In genomic region chr4:88338130-88338529, GRCm38 (mm10) we compare ENCODE assay signal across 16 mouse cellular contexts.
DNase-seq lines count a peak whose midpoint lies in the region; ATAC-seq and TF ChIP-seq lines count a peak whose summit lies in the region.
"Had no signal": no experiment of that assay in that cellular context is flagged by ENCODE, and none has a peak within 500 bp of the region (broad histone marks: within the 10 kb centered on the region; RNA-seq: fewer than 3 reads in every experiment).

No protein-coding gene starts in this region.

- H3K4me1 ChIP-seq in embryonic facial prominence, embryonic 14.5 days (ENCODE audit: control insufficient read depth, insufficient read depth, low read length) = peaks cover 13% of the 10 kb centered on the region
- peaks cover 24% of the 10 kb centered on the region for H3K4me1 ChIP-seq in hindbrain, embryonic 13.5 days (replicated peaks)
- H3K4me1 ChIP-seq in midbrain, postnatal 0 days (ENCODE audit: insufficient read depth, low read length) = no peaks in the 10 kb centered on the region; the same call in 1 of the 2 replicates
- H3K4me1 ChIP-seq: heart, embryonic 13.5 days; lung, embryonic 15.5 days had no signal

- no peak overlapping the region for H3K4me3 ChIP-seq in embryonic facial prominence, embryonic 14.5 days (ENCODE audit: low read depth, low read length)
- no peak overlapping the region for H3K4me3 ChIP-seq in hindbrain, embryonic 13.5 days
- no peak overlapping the region for H3K4me3 ChIP-seq in midbrain, postnatal 0 days (ENCODE audit: low read depth, low read length)
- H3K4me3 ChIP-seq: heart, embryonic 13.5 days; lung, embryonic 15.5 days; megakaryocyte, embryonic 14.5 days had no signal

- peak; percentile 79 for ATAC-seq in embryonic facial prominence, embryonic 14.5 days (ENCODE audit: low read depth)
- peak; percentile 91 for ATAC-seq in hindbrain, embryonic 13.5 days (ENCODE audit: low FRiP score)
- no peak for ATAC-seq in midbrain, postnatal 0 days (ENCODE audit: low FRiP score)

- no peak overlapping the region for H3K4me2 ChIP-seq in embryonic facial prominence, embryonic 14.5 days (ENCODE audit: low read depth, low read length)
- no peak overlapping the region for H3K4me2 ChIP-seq in hindbrain, embryonic 13.5 days
- H3K4me2 ChIP-seq in midbrain, postnatal 0 days (ENCODE audit: low read depth, low read length, poor library complexity, severe bottlenecking) = no peak overlapping the region
- H3K4me2 ChIP-seq: heart, embryonic 13.5 days; lung, embryonic 15.5 days had no signal

- DNase-seq in embryo, embryonic 11 days = peak; percentile 24
- no peak for DNase-seq in embryo, embryonic 9.5 days (ENCODE audit: extremely low spot score)
- peak; percentile 71 for DNase-seq in embryonic facial prominence, embryonic 14.5 days (ENCODE audit: low spot score)
- peak; percentile 42 for DNase-seq in midbrain, postnatal 0 days (ENCODE audit: low spot score)
- DNase-seq in cerebellum, adult 9-10 months = no peak
- DNase-seq in lung, adult 18-20 months = no peak
- DNase-seq in cerebellum, postnatal 4 days (ENCODE audit: low spot score in 2 of 2) = no peak
- DNase-seq: cerebellum, adult 11-12 months; gastrocnemius, postnatal 36 days; right cerebral cortex, postnatal 14 days had no signal

- no peak for TF ChIP-seq CTCF in midbrain, postnatal 0 days (IDR thresholded peaks at IDR 0.05)

- 19% methylated on average over 5 of the region's 5 CpGs for WGBS in embryonic facial prominence, embryonic 14.5 days
- 30% methylated on average over 5 of the region's 5 CpGs for WGBS in hindbrain, embryonic 13.5 days
- WGBS in midbrain, postnatal 0 days = 46% methylated on average over 5 of the region's 5 CpGs

- no peaks in the 10 kb centered on the region for H3K9me3 ChIP-seq in embryonic facial prominence, embryonic 14.5 days (ENCODE audit: control insufficient read depth, low read length)
- no peaks in the 10 kb centered on the region for H3K9me3 ChIP-seq in hindbrain, embryonic 13.5 days
- no peaks in the 10 kb centered on the region for H3K9me3 ChIP-seq in midbrain, postnatal 0 days (ENCODE audit: low read length)
- H3K9me3 ChIP-seq: heart, embryonic 13.5 days; lung, embryonic 15.5 days; megakaryocyte, embryonic 14.5 days had no signal

- 0 out of 2 replicates have a peak overlapping the region, but pooled peaks have one; percentile 28 for H3K27ac ChIP-seq in embryonic facial prominence, embryonic 14.5 days (replicated peaks; ENCODE audit: low read depth, low read length)
- peak overlapping the region; percentile 59; the same call in 1 of the 2 replicates for H3K27ac ChIP-seq in hindbrain, embryonic 13.5 days
- no peak overlapping the region for H3K27ac ChIP-seq in midbrain, postnatal 0 days (ENCODE audit: low read depth, low read length)
- H3K27ac ChIP-seq: heart, embryonic 13.5 days; kidney, postnatal 0 days had no signal

- no peak overlapping the region for H3K9ac ChIP-seq in embryonic facial prominence, embryonic 14.5 days (ENCODE audit: low read depth, low read length)
- H3K9ac ChIP-seq in hindbrain, embryonic 13.5 days = no peak overlapping the region
- H3K9ac ChIP-seq in midbrain, postnatal 0 days (replicated peaks; ENCODE audit: low read length, poor library complexity, severe bottlenecking) = no peak overlapping the region
- H3K9ac ChIP-seq: heart, embryonic 13.5 days; lung, embryonic 15.5 days had no signal

- H3K27me3 ChIP-seq in embryonic facial prominence, embryonic 14.5 days (replicated peaks; ENCODE audit: control insufficient read depth, insufficient read depth, low read length) = no peaks in the 10 kb centered on the region
- no peaks in the 10 kb centered on the region for H3K27me3 ChIP-seq in hindbrain, embryonic 13.5 days
- no peaks in the 10 kb centered on the region for H3K27me3 ChIP-seq in midbrain, postnatal 0 days (ENCODE audit: insufficient read depth, low read length)
- H3K27me3 ChIP-seq: CH12.LX; heart, embryonic 13.5 days; lung, embryonic 15.5 days; megakaryocyte, embryonic 14.5 days had no signal

- no peaks in the 10 kb centered on the region for H3K36me3 ChIP-seq in embryonic facial prominence, embryonic 14.5 days (ENCODE audit: control insufficient read depth, insufficient read depth, low read length)
- H3K36me3 ChIP-seq in hindbrain, embryonic 13.5 days = no peaks in the 10 kb centered on the region
- H3K36me3 ChIP-seq in midbrain, postnatal 0 days (ENCODE audit: insufficient read depth, low read length) = no peaks in the 10 kb centered on the region
- H3K36me3 ChIP-seq: heart, embryonic 13.5 days; lung, embryonic 15.5 days had no signal

Comparison
In these comparisons a context has a peak if more than half of its experiments do, and no peak if none do; other contexts are left out.
1. DNase-seq: peak in embryo, embryonic 11 days (single experiment), embryonic facial prominence, embryonic 14.5 days (single experiment) and midbrain, postnatal 0 days (single experiment); none in embryo, embryonic 9.5 days (single experiment), cerebellum, adult 9-10 months (single experiment), lung, adult 18-20 months (0 of 2) and cerebellum, postnatal 4 days (0 of 2).